Mouse (Mus musculus) B cell, adult 2 months (primary cell): ENCODE data around the gene Ago1.

Experiments used
- DNase-seq, 2 experiments: peaks; one replicate each; pipeline ENCODE4 v3.0.0; 2022

The Ago1 gene

DNA sequence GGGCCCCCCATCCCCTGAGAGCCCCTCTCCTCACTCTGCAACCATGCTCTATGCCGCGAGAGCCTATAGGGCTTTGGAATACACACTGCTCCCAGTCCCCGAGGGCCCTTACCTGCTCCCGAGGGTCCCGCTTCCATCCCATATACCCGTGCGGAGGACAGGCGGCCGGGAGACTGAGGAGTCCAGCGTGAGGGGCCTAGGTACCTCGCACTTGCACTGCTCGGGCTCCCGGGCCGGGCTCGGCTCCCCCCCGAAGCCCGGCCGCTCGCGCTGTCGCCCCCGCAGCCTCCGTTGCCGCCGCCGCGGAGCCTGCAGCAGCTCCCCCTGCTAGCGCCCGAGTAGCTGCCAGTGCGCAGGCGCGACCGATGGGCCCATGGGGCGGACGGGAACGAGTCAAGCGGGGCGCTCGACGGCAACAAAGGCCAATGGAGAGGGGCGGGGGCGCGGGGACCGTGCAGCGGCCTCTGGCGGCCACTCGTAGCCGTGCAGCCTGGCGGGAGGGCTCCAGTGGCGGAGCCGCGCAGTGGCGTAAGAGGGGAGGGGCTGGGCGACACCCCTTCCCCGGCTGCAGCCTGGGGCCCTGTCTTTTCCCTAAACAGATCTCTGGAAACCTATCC is at the start of gene Ago1:
TSS of gene Ago1 (minus strand) at position 299 of the 617 bp plus-strand sequence.
- peak; percentile 97 for DNase-seq

DNA sequence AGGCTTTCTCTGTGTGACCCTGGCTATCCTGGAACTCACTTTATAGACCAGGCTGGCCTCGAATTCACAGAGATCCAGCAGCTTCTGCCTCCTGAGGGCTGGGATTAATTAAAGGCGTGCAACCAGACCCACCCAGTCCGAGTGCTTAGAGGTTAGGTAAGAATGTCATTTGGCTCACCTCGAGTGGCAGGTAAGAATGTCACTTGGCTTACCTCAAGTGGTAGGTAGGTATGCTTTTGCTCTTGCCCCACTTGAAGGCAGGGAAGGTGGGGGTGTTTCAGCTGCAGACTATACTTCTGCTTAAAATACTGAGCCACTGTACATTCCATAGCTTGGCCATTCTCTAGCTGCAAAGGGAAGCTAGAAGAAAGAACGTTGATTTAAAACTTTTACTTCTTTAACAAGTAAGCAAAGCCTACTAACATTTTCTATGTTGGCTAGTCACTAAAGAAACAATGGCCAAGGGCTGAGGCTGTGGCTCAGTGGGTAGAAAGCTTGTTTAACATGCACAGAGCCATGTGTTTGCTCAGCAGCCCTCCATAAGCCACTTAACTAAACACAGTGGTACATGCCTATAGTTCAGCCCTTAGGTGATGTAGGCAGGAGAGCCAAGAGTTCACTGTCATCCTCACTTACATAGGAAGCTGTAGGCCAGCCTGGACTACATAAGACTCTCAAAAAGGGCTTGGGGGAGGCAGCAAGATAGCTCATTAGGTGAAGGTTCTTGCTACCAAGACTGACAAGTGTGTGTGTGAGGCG is 44.1 kb upstream of the Ago1 start:
- DNase-seq = no peak

DNA sequence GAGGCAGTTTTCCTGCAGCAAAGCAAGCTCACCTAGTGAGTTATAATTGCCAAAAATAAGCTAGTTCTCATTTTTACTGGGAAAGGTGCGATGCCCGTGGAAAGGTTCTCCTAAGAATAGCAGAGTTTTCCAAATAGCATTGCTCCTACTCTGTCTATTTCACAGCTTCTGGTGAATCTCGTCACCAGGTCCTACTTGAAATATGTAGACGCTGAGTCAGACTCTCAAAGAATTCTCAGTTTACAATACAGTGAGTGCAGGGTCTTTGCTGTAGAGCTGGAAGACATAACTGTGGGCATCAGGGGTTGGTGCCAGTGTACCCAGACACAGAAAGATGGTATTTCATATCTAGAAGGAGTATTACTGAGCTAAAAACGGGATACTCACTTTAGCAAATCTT is 42.6 kb upstream of the Ago1 start:
- DNase-seq = no peak

DNA sequence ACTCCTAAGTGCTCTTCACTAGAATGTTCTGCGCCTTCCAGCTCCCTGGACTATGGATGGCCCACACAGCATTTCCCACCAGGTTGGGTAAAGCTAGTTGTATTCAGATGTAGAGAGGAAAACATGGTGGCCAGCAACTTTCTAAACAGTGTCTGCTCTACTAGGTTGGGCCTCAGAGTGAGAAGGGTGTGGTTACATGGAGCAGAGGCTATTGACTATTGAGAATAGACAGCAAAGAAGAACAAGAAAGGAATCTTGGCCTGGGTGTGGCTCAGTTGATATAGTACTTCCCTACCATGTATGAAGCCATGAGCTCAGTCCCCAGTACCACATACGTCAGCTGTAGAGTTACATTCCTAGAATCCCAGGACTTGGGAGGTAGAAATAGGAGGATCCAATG is 40.7 kb upstream of the Ago1 start:
- DNase-seq = no peak

DNA sequence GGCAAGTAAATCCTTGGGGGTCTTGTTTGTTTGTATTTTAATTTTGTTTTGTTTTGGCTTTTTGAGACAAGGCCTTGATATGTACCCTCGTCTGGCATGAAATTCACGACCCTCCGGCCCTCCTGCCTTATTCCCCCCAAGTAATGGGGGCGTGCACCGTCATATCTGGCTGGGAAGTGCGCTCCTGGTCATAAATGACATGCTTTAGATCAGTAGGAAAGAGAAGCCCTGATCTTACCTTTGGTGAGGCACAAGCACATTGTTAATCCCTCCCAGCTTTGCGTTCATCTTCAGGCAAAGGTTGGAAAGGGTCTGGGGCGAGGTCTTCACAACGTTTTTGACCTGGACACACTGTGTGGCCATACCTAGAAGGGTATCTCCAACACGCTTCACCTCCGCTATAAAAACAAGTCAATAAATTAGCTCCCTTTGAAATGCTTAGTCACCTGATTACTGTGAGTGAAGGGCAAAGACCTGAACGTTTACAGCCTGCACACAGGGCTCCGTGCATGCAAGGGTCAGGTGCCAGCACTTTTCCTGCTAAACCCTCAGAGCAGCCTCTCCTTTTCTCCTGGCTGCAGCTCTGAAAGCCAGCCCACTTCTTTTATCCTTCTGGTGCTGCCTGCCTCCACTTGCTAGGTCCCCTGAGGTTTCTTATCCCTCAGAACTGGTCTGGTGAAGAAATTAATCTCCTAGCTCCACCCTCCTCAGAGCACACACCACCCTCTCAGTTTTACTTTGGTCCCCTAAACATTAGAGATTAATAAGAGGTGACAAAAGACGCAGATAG is 39.9 kb upstream of the Ago1 start:
- DNase-seq = no peak

DNA sequence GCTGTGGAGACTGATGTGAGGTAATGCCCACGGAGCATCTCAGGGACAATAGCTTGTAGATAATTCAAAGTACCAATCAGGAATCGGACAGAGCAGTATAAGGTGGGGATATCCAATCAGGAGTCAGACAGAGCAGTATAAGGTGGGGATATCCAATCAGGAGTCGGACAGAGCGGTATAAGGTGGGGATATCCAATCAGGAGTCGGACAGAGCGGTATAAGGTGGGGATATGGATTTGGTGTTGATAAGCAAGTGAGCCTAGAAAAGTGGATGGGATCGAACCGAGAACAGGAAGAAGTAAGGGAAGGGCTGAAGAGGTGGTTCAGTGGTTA is 34.6 kb upstream of the Ago1 start:
- no peak for DNase-seq

DNA sequence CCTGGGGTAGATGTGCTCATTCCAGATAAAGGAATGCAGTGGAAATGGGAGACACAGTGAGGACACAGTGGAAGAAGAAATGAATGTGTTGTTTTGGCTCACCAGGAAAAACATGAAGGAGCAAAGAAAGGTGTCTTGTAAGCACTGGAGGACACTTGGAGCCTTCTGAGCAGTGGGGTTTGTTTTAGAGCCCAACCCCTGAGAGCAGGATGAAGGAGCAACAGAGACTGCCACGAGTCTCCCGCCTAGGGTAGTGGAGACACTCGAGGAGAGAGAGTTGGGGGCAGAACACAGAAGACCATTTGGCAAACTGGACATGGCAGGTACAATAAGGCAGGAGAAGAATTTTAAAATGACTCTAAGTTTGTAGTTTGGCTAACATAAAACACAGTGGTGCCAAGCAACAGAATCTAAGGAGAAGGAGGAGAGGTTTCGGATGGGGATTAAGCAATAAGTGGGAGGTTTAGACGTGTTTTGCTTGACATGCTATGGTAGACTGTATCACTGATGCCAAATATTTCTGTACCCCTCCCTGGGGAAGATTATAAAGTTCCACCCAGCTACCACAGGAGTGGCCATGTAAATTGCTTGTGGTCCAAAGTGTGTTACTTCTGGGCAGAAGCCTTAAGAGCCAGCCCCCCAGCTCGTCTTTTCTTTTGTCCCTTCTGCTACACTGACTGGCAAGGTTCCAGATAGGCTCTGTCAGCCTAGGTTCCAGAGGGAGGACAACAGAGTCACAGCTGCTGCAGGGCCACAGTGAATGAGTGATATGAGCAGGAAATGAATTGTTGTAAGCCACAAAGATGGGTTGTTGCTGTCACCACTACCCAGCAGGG is 34.0 kb upstream of the Ago1 start:
- DNase-seq = no peak

DNA sequence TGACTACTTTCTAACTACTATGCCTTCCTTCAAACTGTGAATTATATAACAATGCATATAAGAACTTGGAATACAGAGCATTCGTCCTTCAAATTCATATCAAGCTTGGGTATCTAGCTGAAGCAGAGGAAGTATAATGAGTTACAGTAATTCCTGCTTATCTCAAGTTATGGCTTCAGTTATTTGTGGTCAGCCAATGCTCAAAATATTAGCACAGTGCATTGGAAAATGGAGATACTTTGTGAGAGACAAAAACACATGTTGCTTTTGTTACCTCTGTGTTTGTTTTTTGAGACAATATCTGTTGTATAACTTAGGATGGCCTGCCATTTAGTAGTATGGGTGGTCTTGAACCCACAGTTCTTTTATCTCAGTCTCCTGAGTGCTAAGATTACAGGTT is 30.2 kb upstream of the Ago1 start:
- DNase-seq = no peak

DNA sequence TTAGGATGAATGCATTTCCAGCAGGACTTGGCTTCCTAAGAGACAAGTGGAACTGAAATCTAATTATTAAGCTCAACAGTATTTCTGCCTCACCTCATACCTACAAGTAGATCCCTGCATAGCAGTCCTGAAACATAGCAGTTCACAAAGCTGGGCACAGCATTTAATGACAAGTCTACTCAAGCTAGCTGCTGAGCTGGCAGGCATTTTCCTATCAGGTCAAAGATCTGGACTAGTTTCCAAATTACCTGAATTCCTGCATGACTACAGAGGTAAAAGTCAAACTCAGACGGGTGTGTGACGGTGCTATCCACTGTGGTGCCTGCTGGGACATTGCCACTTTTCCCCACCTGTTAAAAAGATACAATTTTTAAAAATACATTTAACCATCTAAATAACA is 28.6 kb upstream of the Ago1 start:
- no peak for DNase-seq

DNA sequence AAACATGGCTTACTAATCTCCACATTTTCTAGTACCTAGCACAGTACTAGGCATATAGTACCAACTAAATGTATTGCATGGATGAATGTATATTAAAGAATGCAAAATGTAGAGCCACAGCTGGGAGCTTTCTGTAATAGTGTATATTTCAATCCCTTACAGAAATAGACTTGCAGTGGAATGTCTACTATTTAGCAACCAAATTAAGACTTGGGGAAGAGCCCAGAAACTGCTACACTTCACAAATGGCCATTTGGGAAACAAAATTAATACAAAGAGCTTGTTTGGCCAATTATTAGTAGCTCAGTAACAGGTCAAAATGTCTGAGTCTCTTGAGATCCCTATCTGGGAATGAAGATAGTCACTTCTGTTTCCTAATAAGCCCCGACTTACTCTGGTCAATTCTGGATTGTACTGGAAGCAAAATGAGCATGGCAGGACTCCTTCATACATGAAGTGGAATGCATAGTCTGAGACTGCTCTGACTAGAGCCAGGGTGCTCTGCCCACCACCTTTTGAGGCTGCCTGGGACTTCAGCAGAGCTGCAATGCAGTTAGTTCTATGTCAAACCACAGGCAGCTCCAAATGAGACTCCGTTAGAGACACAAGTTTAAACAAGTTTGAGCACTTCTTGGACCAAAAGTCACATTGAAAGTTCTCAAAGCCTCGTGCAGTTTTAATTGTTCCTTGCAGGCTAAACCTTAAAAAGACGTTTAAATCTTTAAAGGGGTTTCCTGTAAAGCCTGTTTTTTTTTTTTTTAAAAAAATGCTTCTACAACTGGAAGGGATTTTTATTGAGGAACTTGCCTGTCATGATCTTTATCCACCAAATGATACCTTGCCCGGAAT is 27.8 kb upstream of the Ago1 start:
- no peak for DNase-seq

DNA sequence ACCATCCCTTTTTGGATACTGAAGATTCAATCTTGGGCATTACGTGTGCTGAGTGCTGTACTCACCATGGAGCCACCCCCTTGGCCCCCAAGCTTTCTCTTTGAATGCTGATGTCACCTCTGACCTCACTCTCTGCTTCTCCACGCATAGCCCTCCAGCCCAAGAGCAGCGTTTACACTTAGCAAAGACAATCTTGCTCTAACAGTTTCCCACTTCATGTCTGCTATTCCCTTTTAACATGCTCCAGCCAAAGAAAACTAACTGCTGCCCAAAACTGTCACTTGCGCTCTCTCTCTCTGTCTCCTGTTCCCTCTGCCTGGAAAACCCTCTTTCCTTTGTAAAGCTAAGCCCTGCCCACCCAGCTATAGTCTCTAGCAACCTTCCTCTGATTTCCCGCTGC is 27.1 kb upstream of the Ago1 start:
- no peak for DNase-seq

DNA sequence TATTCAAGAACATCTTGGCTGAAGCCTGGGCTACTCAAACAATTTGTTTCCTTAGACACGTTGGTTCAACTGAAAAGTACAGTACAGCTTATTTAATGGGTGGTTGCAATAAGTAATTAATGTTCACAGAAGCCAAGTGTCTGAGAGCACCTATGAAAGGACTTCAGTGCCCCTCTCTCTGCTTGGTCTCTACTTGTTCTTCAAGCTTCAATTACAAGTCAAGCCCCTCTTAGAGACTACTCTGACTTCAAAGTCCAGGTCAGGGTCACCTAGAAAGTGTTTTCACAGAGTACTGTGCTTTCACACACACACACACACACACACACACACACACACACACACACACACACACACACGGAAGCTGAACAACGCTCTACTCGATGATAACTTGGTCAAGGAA is 25.0 kb upstream of the Ago1 start:
- no peak for DNase-seq

DNA sequence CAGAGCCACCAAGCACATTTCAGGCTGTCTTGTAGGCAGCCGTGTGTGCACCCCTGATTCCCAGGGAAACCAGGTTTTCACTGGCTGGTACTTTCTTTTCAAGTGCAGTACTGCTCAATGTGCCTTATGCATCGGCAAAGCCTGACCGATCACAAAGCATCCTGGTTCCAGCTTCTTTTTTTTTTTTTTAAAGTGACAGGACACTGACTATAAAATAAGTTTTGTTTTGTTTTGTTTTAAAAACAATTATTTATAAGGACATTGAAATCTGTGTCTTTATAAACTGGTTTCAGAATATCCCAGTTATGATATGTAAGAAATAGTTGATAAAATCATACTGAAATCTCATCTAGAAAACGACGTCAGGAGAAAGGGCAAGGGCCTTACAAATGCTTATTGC is 23.6 kb upstream of the Ago1 start:
- no peak for DNase-seq

DNA sequence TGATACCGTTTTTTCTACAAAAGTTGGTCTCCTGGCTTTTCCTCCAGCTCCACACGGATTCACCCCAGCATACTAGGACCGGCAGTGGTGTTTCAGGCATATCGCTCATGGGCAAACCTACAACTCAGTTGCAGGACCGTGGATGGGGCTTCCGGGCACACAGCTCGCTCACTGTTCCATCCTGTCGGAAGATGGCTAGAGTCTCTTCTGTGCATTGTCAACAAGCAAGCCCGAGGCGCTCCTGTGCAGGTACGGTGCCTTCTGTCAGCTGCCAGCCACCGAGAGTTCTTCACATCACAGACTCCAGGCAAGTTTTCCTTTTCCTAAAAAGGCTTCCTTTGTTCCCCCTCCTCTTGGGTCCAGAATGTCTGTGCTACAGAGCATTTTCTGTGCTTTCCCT is 22.3 kb upstream of the Ago1 start:
- DNase-seq = no peak

DNA sequence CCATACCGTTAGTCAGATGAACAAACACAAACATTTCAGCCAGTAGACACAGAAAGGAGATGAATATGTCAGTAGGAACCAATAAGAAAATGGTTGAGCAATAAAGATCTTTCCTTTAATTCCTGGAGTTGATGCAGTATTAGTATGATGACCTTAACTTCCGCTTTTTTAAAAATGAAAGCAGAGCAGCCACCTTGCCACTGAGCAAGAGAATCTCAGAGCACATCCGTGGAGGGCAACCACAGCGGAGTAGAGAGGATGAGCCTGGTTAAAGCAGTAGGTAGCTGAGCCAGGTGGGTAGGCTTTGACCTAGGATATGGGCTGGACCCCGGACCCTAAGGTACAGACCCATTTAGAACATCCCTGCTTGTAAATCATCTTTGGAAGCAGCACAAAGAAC is 21.4 kb upstream of the Ago1 start:
- peak; percentile 26 to 32 for DNase-seq

DNA sequence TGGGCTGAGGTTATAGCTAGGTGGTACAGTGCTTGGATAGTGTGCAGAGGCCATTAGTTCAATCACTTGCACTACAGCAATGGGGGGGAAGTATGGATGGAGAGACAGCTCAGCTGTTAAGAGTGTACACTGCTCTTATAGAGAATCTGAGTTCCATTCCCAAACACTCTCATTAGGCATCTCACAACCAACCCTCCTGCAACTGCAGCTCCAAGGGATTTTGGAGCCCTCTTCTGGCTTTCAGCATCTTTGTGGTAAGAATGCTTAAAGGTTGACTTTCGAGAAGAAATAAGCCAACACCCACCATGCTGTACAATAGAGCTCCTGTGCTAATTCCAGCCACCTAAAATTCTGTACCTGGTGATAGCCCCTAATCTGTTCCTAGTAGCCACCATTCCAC is 17.8 kb upstream of the Ago1 start:
- DNase-seq = no peak

DNA sequence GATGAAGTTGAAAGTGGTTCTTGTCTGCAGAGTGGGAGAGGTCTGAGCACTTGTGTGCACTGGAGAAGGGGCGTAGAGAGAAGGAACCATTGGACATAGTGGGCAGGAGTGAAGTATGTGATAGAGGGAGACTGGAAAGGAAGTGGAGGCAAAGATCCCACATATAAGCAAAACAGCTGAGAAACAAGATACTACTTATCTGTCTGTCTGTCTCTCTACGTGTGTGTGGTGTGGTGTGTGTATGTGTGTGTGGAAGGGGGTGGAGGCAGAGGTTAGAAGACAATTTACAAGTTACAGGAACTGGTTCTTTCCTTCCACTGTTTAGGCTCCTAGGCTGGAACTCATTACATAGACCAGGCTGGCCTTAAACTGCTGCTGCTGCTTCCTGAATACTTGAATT is 16.7 kb upstream of the Ago1 start:
- DNase-seq = no peak

DNA sequence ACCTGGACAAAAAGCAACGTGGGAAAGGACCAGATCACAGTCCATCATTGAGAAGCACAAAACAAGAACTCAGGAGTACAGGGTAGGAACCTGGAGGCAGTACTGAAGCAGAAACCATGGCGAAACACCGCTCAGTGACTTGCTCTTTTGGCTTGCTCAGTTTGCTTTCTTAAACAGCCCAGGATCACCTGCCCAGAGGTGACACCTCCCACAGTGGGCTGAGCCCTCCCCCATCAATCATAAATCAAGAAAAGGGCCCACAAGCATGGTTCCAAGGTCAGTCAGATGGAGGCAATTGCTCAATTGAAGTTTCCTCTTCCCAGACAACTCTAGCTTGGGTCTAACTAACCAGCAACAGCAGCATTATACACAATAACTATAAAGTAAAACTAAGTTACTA is 15.5 kb upstream of the Ago1 start:
- DNase-seq = no peak

DNA sequence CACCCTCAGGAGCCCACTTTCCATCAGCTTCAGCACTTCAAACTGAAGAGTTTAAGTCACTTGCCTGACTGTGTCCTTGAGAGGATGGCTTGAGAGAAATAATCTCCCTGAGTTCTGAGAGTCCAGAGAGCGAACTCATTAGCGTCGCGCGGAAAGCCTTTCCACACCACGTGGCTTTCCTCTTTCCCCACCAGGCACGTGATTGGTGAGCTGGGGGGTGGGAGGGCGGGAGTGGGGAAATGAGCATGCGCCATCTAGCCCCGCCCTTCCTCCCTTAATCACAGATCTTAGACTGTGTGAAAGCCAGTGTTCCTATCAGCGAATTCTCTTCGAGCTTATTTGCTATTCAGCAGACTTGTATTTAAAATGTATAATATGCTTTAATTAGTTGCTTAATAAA is 14.6 kb upstream of the Ago1 start:
- no peak for DNase-seq

DNA sequence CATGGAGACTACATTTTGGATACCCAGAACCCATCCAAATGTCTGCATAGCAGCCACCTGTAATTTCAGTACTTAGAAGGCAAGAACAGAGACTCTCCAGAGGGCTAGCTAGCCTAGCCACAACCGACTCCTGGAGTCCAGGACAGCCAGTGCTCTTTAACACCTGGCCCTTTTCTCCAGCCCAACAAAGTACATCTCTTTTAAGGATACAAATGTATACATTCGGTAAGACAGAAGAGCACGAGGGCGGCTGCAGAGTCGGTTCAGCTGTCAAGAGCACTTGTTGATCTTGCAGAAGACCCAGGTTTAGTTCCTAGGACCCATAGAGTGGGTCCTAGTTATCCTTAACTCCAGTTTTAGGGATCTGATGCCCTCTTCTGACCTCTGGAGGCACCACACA is 13.1 kb upstream of the Ago1 start:
- no peak for DNase-seq

DNA sequence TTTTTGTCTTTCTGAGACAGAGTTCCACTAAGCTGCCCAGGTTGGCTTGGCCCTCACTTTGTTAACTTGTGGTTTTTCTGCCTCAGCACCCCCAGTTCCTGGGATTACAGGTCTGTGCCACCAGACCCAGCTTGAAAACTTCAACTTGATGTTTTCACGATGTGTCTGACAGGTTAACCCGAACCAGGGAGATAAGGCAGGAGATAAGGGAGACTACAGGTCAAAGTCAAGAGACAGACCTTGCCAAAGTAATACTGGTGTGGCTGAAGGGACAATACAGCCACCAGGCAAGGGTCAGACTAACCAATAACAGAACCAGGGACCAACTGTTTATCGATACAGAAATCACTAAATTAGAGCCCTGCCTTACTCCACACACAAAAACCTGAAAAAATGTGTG is 11.9 kb upstream of the Ago1 start:
- DNase-seq = no peak

DNA sequence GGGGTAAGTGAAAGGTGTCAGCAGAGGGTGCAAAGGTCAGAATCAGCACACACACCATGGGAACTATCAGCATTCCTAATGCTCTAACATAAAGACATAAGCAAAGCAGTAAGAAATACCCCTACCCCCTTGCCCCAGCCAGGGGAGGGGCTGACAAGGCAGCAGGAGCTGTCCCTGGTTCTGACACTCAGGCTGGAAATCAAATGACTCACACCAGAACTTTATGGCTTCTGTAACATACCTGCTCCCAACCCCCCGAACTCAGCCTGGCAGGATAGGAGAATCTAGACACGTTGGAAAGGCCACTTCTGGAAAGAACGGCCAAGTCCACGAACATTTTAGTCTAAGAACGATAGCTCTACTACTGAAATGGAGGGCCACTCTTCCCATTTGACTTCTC is 4.6 kb upstream of the Ago1 start:
- DNase-seq = no peak

DNA sequence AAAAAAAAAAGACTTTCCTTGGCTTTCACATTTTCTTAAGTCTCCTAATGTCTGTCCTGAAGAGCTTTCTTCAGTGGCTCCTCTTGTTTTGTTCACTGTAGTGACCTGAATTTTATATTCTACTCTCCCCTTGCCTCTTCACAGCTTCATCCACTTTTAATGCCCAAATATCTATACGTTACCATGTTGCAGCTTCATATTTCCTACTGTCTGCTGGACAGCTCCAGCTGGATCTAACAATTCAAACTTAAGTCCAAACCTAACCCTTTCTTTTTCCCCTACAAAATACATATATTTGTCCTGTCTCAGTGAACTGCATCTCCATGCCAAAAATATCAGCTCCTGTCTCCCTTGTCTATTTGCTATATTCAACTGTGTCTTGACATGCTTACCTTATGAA is 951 bp upstream of the Ago1 start:
- DNase-seq = no peak
